In genomic region chr8:88520381-88520780, GRCm38 (mm10) we compare ENCODE assay signal across 8 mouse cellular contexts. TPM values are rescaled to one million over a fixed set of nuclear protein-coding genes. Genes with fewer than 3 reads are reported as not detected.
DNase-seq lines count a peak whose midpoint lies in the region; ATAC-seq and TF ChIP-seq lines count a peak whose summit lies in the region.

No protein-coding gene starts in this region.

- H3K4me1 ChIP-seq in lung, postnatal 0 days (ENCODE audit: insufficient read depth, low read depth, low read length) = peaks cover 8% of the 10 kb centered on the region

- WGBS in lung, postnatal 0 days = 8% methylated on average over 13 of the region's 13 CpGs

- no peak overlapping the region for H3K9ac ChIP-seq in lung, postnatal 0 days (replicated peaks; ENCODE audit: low read depth)

- H3K27ac ChIP-seq in lung, postnatal 0 days (ENCODE audit: low read length) = peak overlapping the region; percentile 89

- H3K4me3 ChIP-seq in lung, postnatal 0 days (ENCODE audit: low read depth, low read length) = peak overlapping the region; percentile 91; the same call in 1 of the 2 replicates

- ATAC-seq in lung, postnatal 0 days = no peak

- DNase-seq in kidney, postnatal 14 days = peak; percentile 30
- no peak for DNase-seq in kidney, postnatal 25 days
- peak; percentile 77 for DNase-seq in cerebellum, postnatal 10 days
- DNase-seq in forelimb bud, embryonic 11.5 days (ENCODE audit: low read depth, low spot score) = peak; percentile 46
- peak; percentile 48 for DNase-seq in lung, postnatal 0 days (ENCODE audit: low spot score)
- peak; percentile 15 to 33 for DNase-seq in thymus, postnatal 36 days
- no peak for DNase-seq in spleen, postnatal 10 days (ENCODE audit: low spot score in 2 of 2)
- no peak for DNase-seq in gastrocnemius, postnatal 4 days (ENCODE audit: low spot score in 2 of 2)

- no peak for TF ChIP-seq CTCF in lung, postnatal 0 days (IDR thresholded peaks at IDR 0.05)

- H3K9me3 ChIP-seq in lung, postnatal 0 days (ENCODE audit: low read length) = no peaks in the 10 kb centered on the region

- no peak for TF ChIP-seq EP300 in lung, postnatal 0 days (IDR thresholded peaks at IDR 0.05)

- H3K27me3 ChIP-seq in lung, postnatal 0 days (replicated peaks; ENCODE audit: insufficient read depth, low read length) = no peaks in the 10 kb centered on the region

- peak overlapping the region; percentile 92; the same call in 1 of the 2 replicates for H3K4me2 ChIP-seq in lung, postnatal 0 days (replicated peaks; ENCODE audit: low read depth, low read length)

- no peaks in the 10 kb centered on the region for H3K36me3 ChIP-seq in lung, postnatal 0 days (ENCODE audit: insufficient read depth, low read length)

RNA-seq across cellular contexts. Expression of gene Nkd1, which starts 0.8 kb away (rescaled TPM):
- 113 and 123 TPM in 2 replicates for polyA plus RNA-seq in lung, postnatal 0 days (2015; fragmentation: Nextera tagmentation; extraction: Ambion mirVana)
- total RNA-seq in gastrocnemius, postnatal 4 days (2021) = 10 to 100 TPM; 11.7 to 11.9 TPM

Comparison
In these comparisons a context has a peak if more than half of its experiments do, and no peak if none do; other contexts are left out.
1. DNase-seq: peak in kidney, postnatal 14 days (single experiment), cerebellum, postnatal 10 days (2 of 2), forelimb bud, embryonic 11.5 days (single experiment), lung, postnatal 0 days (single experiment) and thymus, postnatal 36 days (2 of 2); none in kidney, postnatal 25 days (0 of 2), spleen, postnatal 10 days (0 of 2) and gastrocnemius, postnatal 4 days (0 of 2).